Mouse (Mus musculus): ENCODE data around the gene Taar7f. TPM values are rescaled to one million over a fixed set of nuclear protein-coding genes. Genes with fewer than 3 reads are reported as not detected.
"Not testable (repeated sequence)": the region's sequence is repeated elsewhere in the genome, so short reads cannot be mapped to it uniquely, and the experiment has no call there.

Gene Taar7f
- polyA plus RNA-seq, 1 experiment from 2014 or later, result not detected

DNA sequence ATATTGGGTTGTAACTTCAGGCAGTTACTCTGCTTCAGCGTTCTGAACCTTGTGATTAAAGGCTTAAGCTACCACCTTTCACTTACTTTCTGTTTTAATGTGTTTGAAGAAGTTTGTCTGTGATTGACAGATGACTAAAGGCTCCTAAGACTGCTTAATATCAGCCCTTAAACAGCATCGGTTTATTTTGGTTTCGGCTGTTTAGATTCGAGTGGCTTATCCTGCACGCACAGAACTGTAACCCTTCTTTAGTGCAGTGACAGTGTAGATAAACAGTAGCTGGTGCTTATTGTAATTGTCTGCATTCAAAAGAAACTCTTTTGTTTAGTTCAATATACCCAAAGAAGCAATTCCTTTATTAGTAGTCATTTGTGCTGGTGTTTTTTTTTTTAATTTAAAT is 2.7 kb downstream of the Taar7f start:
- no peak for ATAC-seq (ENCODE audit: low read depth)
- no peak overlapping the region for H3K4me3 ChIP-seq (ENCODE audit: low read length)
- no peaks in the 10 kb centered on the region for H3K36me3 ChIP-seq (ENCODE audit: control insufficient read depth, insufficient read depth, low read length)
- H3K27me3 ChIP-seq (ENCODE audit: control insufficient read depth, insufficient read depth, low read depth, low read length), result no peaks in the 10 kb centered on the region
- 36% methylated on average over 5 of the region's 5 CpGs for WGBS
- no peaks in the 10 kb centered on the region for H3K4me1 ChIP-seq (replicated peaks; ENCODE audit: control insufficient read depth, insufficient read depth, low read length)
- H3K9me3 ChIP-seq (ENCODE audit: control insufficient read depth, low read length), result no peaks in the 10 kb centered on the region
- no peak overlapping the region for H3K9ac ChIP-seq (ENCODE audit: low read length)
- no peak overlapping the region for H3K4me2 ChIP-seq (ENCODE audit: low read depth, low read length)
- no peak overlapping the region for H3K27ac ChIP-seq (ENCODE audit: low read length)

DNA sequence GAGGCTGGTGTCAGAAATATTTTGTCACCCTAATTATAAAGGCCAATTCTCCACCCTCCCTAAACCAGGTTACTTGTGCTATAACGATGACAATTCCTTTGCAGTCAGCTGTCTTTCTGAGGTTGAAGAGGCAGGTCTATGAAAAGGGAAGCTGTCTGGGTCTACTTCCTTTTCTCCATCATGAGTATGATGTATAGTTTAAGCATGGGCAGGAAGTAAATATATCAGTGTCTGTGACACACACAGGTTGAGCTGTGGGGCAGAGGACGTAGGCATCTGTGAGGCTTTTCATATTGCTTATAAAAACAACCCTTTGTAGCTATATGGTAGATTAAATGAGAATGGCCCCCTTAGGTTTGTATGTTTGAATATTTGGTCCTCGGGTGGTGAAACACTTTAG is 9.7 kb downstream of the Taar7f start:
- no peak for ATAC-seq (ENCODE audit: low read depth)
- Histone ChIP-seq H3K4me2 (ENCODE audit: low read depth, low read length) (no peak overlapping the region), H3K36me3 (ENCODE audit: control insufficient read depth, insufficient read depth, low read length) (no peaks in the 10 kb centered on the region), H3K27ac (ENCODE audit: low read length) (no peak overlapping the region), H3K27me3 (ENCODE audit: control insufficient read depth, insufficient read depth, low read depth, low read length) (no peaks in the 10 kb centered on the region), H3K9ac (ENCODE audit: low read length) (no peak overlapping the region), H3K4me3 (ENCODE audit: low read length) (no peak overlapping the region), H3K4me1 (replicated peaks; ENCODE audit: control insufficient read depth, insufficient read depth, low read length) (no peaks in the 10 kb centered on the region), H3K9me3 (ENCODE audit: control insufficient read depth, low read length) (no peaks in the 10 kb centered on the region)
- whole genome bisulfite sequencing, result 66% methylated on average over 3 of the region's 3 CpGs

DNA sequence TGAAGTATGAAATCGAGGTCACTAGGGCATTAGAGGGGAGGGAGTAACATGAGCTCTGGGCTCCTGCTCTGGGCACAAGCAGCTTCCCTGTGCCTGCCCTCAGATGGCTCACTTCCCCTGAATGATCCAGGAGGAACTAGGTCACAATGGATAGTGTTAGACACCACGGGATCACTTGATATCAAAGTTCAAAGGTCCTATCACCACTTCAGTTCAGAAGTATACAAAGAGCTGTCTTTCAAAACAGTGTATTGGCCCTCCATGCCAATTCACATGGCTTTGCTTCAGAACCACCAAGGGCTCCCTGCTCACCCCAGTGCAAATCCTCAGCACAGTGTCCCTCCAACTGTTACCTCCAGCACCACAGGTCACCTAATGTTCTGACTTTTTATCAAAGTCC is 25.4 kb downstream of the Taar7f start:
- H3K9ac ChIP-seq (ENCODE audit: low read length); H3K27ac ChIP-seq (ENCODE audit: low read length); H3K4me1 ChIP-seq (replicated peaks; ENCODE audit: control insufficient read depth, insufficient read depth, low read length); H3K4me3 ChIP-seq (ENCODE audit: low read length); H3K4me2 ChIP-seq (ENCODE audit: low read depth, low read length); ATAC-seq (ENCODE audit: low read depth); H3K27me3 ChIP-seq (ENCODE audit: control insufficient read depth, insufficient read depth, low read depth, low read length); H3K9me3 ChIP-seq (ENCODE audit: control insufficient read depth, low read length); H3K36me3 ChIP-seq (ENCODE audit: control insufficient read depth, insufficient read depth, low read length): not testable (repeated sequence)
- WGBS, result 26% methylated on average over 2 of the region's 2 CpGs

DNA sequence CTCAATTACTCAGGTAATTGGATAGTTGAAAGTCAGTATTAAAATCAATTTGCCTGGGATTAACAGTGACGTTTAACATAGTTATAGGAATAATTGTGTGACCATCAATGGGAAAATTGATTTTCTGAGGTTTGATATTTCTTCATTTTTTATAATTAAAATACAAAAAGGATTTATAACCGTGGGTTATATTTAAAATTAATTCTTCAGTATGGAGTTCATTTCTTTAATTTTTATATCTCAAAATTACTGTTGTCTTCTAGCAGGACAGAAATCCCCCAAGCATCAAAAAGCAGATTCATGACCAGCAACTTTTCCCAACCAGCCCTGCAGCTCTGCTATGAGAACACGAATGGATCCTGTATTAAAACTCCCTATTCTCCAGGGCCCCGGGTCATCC is 26.9 kb downstream of the Taar7f start, which contains the start of gene Taar8a:
Taar8a (plus strand) TSS at position 301 of the 400 bp plus-strand sequence.
- not testable (repeated sequence) for H3K36me3 ChIP-seq (ENCODE audit: control insufficient read depth, insufficient read depth, low read length); H3K4me1 ChIP-seq (replicated peaks; ENCODE audit: control insufficient read depth, insufficient read depth, low read length); H3K4me3 ChIP-seq (ENCODE audit: low read length); H3K9me3 ChIP-seq (ENCODE audit: control insufficient read depth, low read length); H3K27ac ChIP-seq (ENCODE audit: low read length); H3K4me2 ChIP-seq (ENCODE audit: low read depth, low read length); ATAC-seq (ENCODE audit: low read depth); H3K27me3 ChIP-seq (ENCODE audit: control insufficient read depth, insufficient read depth, low read depth, low read length); H3K9ac ChIP-seq (ENCODE audit: low read length)
- 84% methylated on average over 2 of the region's 4 CpGs for WGBS

DNA sequence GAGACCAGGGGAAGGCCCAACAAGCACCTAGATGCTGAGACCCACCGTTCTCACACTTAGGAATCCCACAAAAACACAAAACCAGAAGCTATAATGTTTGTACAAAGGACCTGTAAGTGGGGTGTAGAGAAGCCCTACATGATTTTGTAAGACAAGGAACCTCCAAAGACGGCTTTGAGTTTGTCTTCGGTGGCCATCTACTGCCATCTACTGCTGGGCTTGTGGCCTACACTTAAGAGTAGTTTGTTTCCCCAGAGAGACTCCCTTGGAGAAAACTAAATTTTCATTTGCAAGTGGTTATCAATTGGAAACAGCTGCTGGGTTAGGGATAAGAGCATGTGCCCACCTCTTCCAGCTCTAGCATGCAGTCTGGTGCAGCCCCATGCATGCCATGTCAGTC is 30.9 kb downstream of the Taar7f start:
- Histone ChIP-seq H3K27me3 (ENCODE audit: control insufficient read depth, insufficient read depth, low read depth, low read length) (no peaks in the 10 kb centered on the region), H3K4me2 (ENCODE audit: low read depth, low read length) (no peak overlapping the region), H3K4me1 (replicated peaks; ENCODE audit: control insufficient read depth, insufficient read depth, low read length) (no peaks in the 10 kb centered on the region), H3K9me3 (ENCODE audit: control insufficient read depth, low read length) (no peaks in the 10 kb centered on the region), H3K4me3 (ENCODE audit: low read length) (no peak overlapping the region), H3K36me3 (ENCODE audit: control insufficient read depth, insufficient read depth, low read length) (no peaks in the 10 kb centered on the region), H3K27ac (ENCODE audit: low read length) (no peak overlapping the region), H3K9ac (ENCODE audit: low read length) (no peak overlapping the region)
- ATAC-seq (ENCODE audit: low read depth), result no peak
- 26% methylated on average over 3 of the region's 3 CpGs for WGBS

DNA sequence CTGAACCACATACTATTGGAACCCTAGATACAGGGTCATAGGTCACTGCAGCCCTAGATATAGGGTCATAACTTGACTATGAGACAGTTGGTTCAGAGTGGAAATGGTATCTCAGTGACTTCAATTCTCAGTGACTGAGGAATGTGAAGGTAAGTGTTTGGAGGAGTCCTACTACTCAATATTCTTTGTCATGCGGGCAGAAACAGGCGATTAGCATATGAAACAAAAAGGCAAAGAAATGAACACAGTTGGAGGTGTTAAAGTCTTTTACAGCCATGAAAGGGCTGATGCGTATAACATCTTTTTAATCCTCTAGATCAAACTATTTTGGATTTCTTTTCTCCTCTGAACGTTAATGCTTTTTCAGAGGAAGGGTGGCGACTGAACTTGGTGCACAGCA is 36.6 kb downstream of the Taar7f start:
- Histone ChIP-seq H3K36me3 (ENCODE audit: control insufficient read depth, insufficient read depth, low read length) (no peaks in the 10 kb centered on the region), H3K27me3 (ENCODE audit: control insufficient read depth, insufficient read depth, low read depth, low read length) (no peaks in the 10 kb centered on the region), H3K4me2 (ENCODE audit: low read depth, low read length) (no peak overlapping the region), H3K4me1 (replicated peaks; ENCODE audit: control insufficient read depth, insufficient read depth, low read length) (0 out of 2 replicates have a peak, but pooled peaks cover 4% of the 10 kb centered on the region), H3K4me3 (ENCODE audit: low read length) (no peak overlapping the region), H3K27ac (ENCODE audit: low read length) (no peak overlapping the region), H3K9me3 (ENCODE audit: control insufficient read depth, low read length) (no peaks in the 10 kb centered on the region), H3K9ac (ENCODE audit: low read length) (no peak overlapping the region)
- ATAC-seq (ENCODE audit: low read depth), result no peak
- 61% methylated on average over 5 of the region's 5 CpGs for WGBS

DNA sequence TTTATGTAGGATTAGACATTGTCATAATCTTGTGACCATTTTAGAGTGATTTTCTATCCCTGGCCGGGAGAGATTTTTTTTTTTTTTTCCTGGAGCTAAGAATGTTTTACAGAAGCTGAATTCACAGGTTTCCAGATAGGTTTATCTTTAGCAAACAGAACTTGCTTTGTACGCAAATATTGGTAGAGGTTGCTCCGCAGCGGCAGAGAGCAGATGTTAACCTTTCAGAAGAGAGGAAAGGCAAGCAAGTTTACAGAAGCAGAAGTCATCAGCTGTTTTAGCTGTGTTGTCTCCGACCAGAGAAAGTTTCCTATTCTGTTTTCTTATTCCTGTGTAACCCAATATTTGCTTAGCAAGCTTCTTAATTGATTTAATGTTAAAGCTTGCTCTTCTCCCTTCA is 37.2 kb downstream of the Taar7f start:
- Histone ChIP-seq H3K4me3 (ENCODE audit: low read length) (no peak overlapping the region), H3K4me1 (replicated peaks; ENCODE audit: control insufficient read depth, insufficient read depth, low read length) (0 out of 2 replicates have a peak, but pooled peaks cover 4% of the 10 kb centered on the region), H3K9ac (ENCODE audit: low read length) (no peak overlapping the region), H3K9me3 (ENCODE audit: control insufficient read depth, low read length) (no peaks in the 10 kb centered on the region), H3K36me3 (ENCODE audit: control insufficient read depth, insufficient read depth, low read length) (no peaks in the 10 kb centered on the region), H3K27ac (ENCODE audit: low read length) (no peak overlapping the region), H3K27me3 (ENCODE audit: control insufficient read depth, insufficient read depth, low read depth, low read length) (no peaks in the 10 kb centered on the region), H3K4me2 (ENCODE audit: low read depth, low read length) (no peak overlapping the region)
- peak; percentile 43; the same call in 1 of the 2 replicates for ATAC-seq (ENCODE audit: low read depth)
- WGBS, result 51% methylated on average over 5 of the region's 5 CpGs

DNA sequence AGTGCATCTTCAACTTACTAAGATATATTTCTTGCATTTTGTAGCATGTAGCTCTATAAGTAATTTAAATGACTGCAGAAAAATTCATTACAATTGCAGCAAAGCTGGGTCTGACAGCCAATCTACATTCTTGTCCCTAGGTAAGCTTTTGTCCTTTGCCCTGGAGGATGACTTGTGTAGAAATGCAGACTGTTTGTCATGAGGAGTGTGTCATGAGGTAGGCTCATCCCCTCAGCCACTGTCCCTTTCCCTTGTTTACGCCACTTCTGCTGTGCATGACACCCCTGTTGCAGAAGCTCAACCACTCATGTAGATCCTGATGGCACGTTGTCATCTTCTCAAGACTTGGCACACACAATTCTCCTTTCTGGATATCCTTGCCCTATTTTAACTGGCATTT is 37.9 kb downstream of the Taar7f start:
- no peaks in the 10 kb centered on the region for H3K36me3 ChIP-seq (ENCODE audit: control insufficient read depth, insufficient read depth, low read length)
- H3K9me3 ChIP-seq (ENCODE audit: control insufficient read depth, low read length), result no peaks in the 10 kb centered on the region
- no peak overlapping the region for H3K4me3 ChIP-seq (ENCODE audit: low read length)
- H3K9ac ChIP-seq (ENCODE audit: low read length), result no peak overlapping the region
- no peak overlapping the region for H3K4me2 ChIP-seq (ENCODE audit: low read depth, low read length)
- H3K4me1 ChIP-seq (replicated peaks; ENCODE audit: control insufficient read depth, insufficient read depth, low read length), result 0 out of 2 replicates have a peak, but pooled peaks cover 4% of the 10 kb centered on the region
- no peaks in the 10 kb centered on the region for H3K27me3 ChIP-seq (ENCODE audit: control insufficient read depth, insufficient read depth, low read depth, low read length)
- WGBS, result 72% methylated on average over 2 of the region's 2 CpGs
- H3K27ac ChIP-seq (ENCODE audit: low read length), result no peak overlapping the region
- ATAC-seq (ENCODE audit: low read depth), result no peak

DNA sequence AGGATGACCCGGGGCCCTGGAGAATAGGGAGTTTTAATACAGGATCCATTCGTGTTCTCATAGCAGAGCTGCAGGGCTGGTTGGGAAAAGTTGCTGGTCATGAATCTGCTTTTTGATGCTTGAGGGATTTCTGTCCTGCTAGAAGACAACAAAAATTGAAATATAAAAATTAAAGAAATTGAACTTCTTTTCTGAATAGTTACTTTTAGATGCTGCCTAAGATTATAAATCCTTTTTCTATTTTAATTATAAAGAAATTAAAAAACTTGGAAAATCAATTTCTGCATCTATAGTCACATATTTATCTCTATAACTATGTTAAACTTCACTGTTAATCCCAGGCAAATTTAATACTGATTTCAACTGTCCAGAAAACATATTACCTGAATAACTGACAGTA is 42.9 kb downstream of the Taar7f start, which contains the start of gene Taar8b:
Taar8b (minus strand) TSS at position 101 of the 400 bp plus-strand sequence.
- H3K27ac ChIP-seq (ENCODE audit: low read length), result no peak within 1 kb of the TSS
- WGBS, result 73% methylated on average over 2 of the region's 2 CpGs
- ATAC-seq (ENCODE audit: low read depth), result no peak
- H3K4me2 ChIP-seq (ENCODE audit: low read depth, low read length), result no peak within 1 kb of the TSS
- H3K36me3 ChIP-seq (ENCODE audit: control insufficient read depth, insufficient read depth, low read length), result no peaks in the 10 kb centered on the region
- no peaks in the 10 kb centered on the region for H3K27me3 ChIP-seq (ENCODE audit: control insufficient read depth, insufficient read depth, low read depth, low read length)
- H3K4me3 ChIP-seq (ENCODE audit: low read length), result no peak within 1 kb of the TSS
- no peaks in the 10 kb centered on the region for H3K4me1 ChIP-seq (replicated peaks; ENCODE audit: control insufficient read depth, insufficient read depth, low read length)
- no peak within 1 kb of the TSS for H3K9ac ChIP-seq (ENCODE audit: low read length)
- H3K9me3 ChIP-seq (ENCODE audit: control insufficient read depth, low read length), result no peaks in the 10 kb centered on the region

DNA sequence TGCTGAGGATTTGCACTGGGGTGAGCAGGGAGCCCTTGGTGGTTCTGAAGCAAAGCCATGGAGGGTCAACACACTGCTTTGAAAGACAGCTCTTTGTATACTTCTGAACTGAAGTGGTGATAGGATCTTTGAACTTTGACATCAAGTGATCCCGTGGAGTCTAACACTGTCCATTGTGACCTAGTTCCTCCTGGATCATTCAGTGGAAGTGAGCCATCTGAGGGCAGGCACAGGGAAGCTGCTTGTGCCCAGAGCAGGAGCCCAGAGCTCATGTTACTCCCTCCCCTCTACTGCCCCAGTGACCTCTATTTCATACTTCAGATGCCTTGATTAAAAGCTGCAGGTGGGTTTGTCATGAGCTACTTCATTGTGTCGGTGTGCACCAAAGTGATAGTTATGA is 47.7 kb downstream of the Taar7f start:
- H3K36me3 ChIP-seq (ENCODE audit: control insufficient read depth, insufficient read depth, low read length); H3K4me2 ChIP-seq (ENCODE audit: low read depth, low read length); H3K4me3 ChIP-seq (ENCODE audit: low read length); H3K4me1 ChIP-seq (replicated peaks; ENCODE audit: control insufficient read depth, insufficient read depth, low read length); H3K27ac ChIP-seq (ENCODE audit: low read length); H3K27me3 ChIP-seq (ENCODE audit: control insufficient read depth, insufficient read depth, low read depth, low read length); ATAC-seq (ENCODE audit: low read depth); H3K9me3 ChIP-seq (ENCODE audit: control insufficient read depth, low read length); H3K9ac ChIP-seq (ENCODE audit: low read length): not testable (repeated sequence)
- WGBS, result 16% methylated on average over 2 of the region's 2 CpGs
